Mouse (Mus musculus): Measurements from ENCODE around the gene Odc1. TPM values are rescaled to one million over a fixed set of nuclear protein-coding genes. Genes with fewer than 3 reads are reported as not detected.

The Odc1 gene
- polyA plus RNA-seq (2017; shearing (Covaris generic)) = 3,335 TPM

DNA sequence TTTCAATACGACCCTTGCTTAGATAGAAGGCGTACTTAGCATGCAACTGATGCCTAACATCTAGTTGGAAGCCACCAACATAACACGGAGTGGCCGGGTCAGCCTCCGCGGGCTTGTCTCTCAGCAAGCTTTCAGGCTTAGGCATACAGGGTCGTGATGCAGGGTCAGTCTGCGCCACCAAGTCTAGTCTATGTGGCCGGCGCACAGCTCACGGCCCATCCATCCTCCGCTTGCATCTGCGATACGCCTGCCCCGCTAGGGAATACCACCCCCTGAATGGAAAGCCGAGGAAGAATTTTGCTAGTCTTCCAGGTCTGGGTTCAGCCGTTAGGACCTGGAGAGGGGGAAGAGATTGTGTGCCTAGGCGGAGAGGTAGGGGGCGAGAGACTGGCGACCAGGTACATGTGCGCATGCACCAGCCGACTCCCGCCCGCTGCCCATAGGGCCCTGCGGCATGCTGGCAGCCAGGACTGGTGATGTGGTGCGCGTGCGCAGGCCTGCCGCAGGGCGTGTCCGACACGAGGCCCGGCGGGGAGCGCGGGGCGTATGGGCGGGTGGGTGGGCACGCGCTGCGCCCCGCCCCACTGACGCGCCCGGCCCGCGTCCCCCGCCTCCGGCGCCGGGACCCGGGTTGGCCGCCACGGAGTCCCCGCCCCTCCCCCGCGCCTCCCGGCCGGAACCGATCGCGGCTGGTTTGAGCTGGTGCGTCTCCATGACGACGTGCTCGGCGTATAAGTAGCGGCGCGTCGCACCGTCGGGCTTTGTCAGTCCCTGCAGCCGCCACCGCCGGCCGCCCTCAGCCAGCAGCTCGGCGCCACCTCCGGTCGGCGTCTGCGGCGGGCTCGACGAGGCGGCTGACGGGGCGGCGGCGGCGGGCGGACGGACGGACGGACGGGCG lies at the start of gene Odc1:
TSS of gene Odc1 (plus strand) at position 586 of the 898 bp plus-strand sequence.

Other genes with a start within 250 kb of the Odc1 start
- gene Atp6v1c2, start 215.4 kb upstream of the Odc1 start, polyA plus RNA-seq (2017; shearing (Covaris generic)) = not detected
- gene Nol10, start 196.3 kb upstream of the Odc1 start, polyA plus RNA-seq (2017; shearing (Covaris generic)) = 39.6 TPM
- gene Hpcal1, start 146.1 kb downstream of the Odc1 start, polyA plus RNA-seq (2017; shearing (Covaris generic)) = 135 TPM

Measured in effector memory CD4-positive, alpha-beta T cell, adult 5 months (primary cell).